Mouse (Mus musculus) layer of hippocampus, adult 18-20 months (tissue): ENCODE measurements around the gene Aspm. TPM values are rescaled to one million over a fixed set of nuclear protein-coding genes. Genes with fewer than 3 reads are reported as not detected.

Experiments used
- DNase-seq, 2 experiments: peaks; one replicate each; pipeline ENCODE4 v3.0.0; 2022; ENCODE audit warnings: low spot score in 2 of 2
- total RNA-seq, 2 experiments: library from RNA; stranded (reverse); gene quantifications; 2 replicates each; pipeline ENCODE4 v1.2.3; 2021

The Aspm gene
- total RNA-seq, 2 experiments from 2014 or later = 0.23 to 0.25 TPM

DNA sequence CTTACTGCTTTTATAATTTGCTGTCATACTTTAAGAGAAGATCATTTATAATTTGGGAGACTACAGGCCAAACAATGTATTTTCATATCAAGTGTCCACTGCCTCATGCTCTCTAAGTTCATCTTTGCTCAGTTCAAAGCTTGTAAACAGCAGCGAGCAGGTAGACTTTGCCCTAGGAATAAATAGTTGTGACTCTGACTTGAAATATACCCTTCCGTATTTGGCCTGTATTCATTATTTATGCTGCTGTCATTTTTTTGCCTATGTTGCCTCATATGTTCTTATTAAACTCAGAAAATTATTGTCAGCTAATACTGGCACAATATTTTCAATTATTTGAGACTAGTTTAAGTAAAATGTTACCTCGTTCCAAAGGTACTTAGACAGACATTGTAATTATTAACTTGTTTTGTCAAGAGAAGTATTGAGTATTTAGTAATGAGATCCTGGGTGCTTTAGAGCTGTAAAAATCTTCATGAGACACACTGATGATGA lies 46.7 kb downstream of the Aspm start, which contains the start of gene F13b:
TSS of gene F13b (plus strand) at position 445 of the 495 bp plus-strand sequence.
- DNase-seq = no peak

DNA sequence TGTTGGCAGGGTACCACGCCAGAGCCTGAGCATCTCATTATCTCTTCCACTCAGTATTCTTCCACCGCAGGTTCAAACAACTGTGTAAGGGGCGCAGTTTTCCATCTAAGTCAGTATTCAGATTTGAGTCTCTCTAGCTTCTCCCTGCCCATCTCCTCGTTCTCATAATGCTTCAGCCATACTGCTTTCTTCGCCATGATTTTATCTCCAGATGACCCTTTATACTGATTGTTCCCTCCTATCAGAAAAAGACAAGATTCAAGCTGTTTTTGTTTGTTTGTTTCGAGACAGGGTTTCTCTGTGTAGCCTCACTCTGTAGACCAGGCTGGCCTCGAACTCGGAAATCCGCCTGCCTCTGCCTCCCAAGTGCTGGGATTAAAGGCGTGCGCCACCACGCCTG lies 60.0 kb downstream of the Aspm start:
- DNase-seq = no peak

Other genes with a start within 250 kb of the Aspm start
- gene Crb1, start 77.7 kb upstream of the Aspm start, total RNA-seq = under 1 TPM; 0.56 to 0.74 TPM
- 10 to 100 TPM; 28.3 to 32.5 TPM for gene Zbtb41, start 32.5 kb upstream of the Aspm start, total RNA-seq
- gene F13b, start 46.9 kb downstream of the Aspm start, total RNA-seq = not detected
- gene Cfhr1, start 105.5 kb downstream of the Aspm start, total RNA-seq = not detected